Mouse (Mus musculus): ENCODE results near the gene Ppil2.

DNA sequence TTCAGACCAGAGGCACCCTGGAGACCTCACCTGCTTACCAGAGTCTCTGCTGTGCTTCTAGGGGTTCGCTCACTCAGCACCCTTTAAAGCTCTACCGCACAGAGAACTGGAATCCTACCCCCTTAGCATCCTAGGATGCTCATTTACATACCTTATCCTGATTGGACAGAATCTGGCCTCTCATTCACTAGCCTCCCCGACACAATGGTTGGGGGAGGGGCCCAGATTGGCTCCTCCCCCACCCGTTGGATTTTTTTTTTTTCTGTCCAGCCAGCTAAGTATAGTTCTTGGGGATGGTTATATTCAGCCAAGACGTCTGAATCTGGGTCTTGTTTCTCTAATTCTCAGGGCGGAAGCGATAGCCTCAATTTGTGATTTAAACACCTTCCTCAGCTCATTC, 33.3 kb upstream of the Ppil2 start, which contains the start of gene Ydjc:
- TF ChIP-seq CTCF (IDR thresholded peaks at IDR 0.05; ENCODE audit: low read depth) (no peak), EP300 (optimal IDR thresholded peaks at IDR 0.05) (no peak)
